Mouse (Mus musculus): ENCODE data around the gene Eya2. TPM values are rescaled to one million over a fixed set of nuclear protein-coding genes. Genes with fewer than 3 reads are reported as not detected.

Gene Eya2
- total and polyA plus RNA-seq, 3 experiments, result not detected

GRCm38 (mm10) chr2:165634481-165634880 lies 39.6 kb downstream of the Eya2 start:
- Histone ChIP-seq H3K4me3 (ENCODE audit: control insufficient read depth in 1 of 2, insufficient read depth in 1 of 2, low read depth in 2 of 2, low read length in 2 of 2) (no peak overlapping the region), H3K27ac (ENCODE audit: control insufficient read depth, low read depth, low read length) (no peak overlapping the region), H3K9me3 (replicated peaks; ENCODE audit: insufficient read depth, low read length) (no peaks in the 10 kb centered on the region), H3K27me3 (ENCODE audit: control insufficient read depth in 1 of 2, insufficient read depth in 2 of 2, low read length in 2 of 2) (no peaks in the 10 kb centered on the region), H3K4me1 (ENCODE audit: control insufficient read depth in 1 of 2, insufficient read depth in 2 of 2, low read length in 2 of 2) (no peaks in the 10 kb centered on the region), H3K36me3 (ENCODE audit: control insufficient read depth in 1 of 2, insufficient read depth in 2 of 2, low read length in 2 of 2) (no peaks in the 10 kb centered on the region), H3K9ac (ENCODE audit: control insufficient read depth, low read depth, low read length, poor library complexity, severe bottlenecking) (no peak overlapping the region), H3K79me2 (ENCODE audit: control insufficient read depth, insufficient read depth, low read length, poor library complexity) (no peaks in the 10 kb centered on the region)
- TF ChIP-seq TBP (IDR thresholded peaks at IDR 0.05; ENCODE audit: low read depth, low read length) (no peak), POLR2AphosphoS2 (IDR thresholded peaks at IDR 0.05; ENCODE audit: low read length) (no peak), POLR2AphosphoS5 (IDR thresholded peaks at IDR 0.05; ENCODE audit: borderline replicate concordance, low read depth, low read length) (no peak), ZMIZ1 (IDR thresholded peaks at IDR 0.05; ENCODE audit: low read depth, low read length) (no peak), CHD2 (IDR thresholded peaks at IDR 0.05; ENCODE audit: low read length) (no peak), ETS1 (IDR thresholded peaks at IDR 0.05; ENCODE audit: low read depth, low read length) (no peak), RCOR1 (IDR thresholded peaks at IDR 0.05; ENCODE audit: low read depth, low read length) (no peak), EP300 (IDR thresholded peaks at IDR 0.05; ENCODE audit: low read depth in 1 of 2, low read length in 2 of 2) (no peak)
- DNase-seq (ENCODE audit: low read depth, low spot score), result no peak

- Histone ChIP-seq H3K9ac (ENCODE audit: control insufficient read depth, low read depth, low read length, poor library complexity, severe bottlenecking) (no peak overlapping the region), H3K9me3 (replicated peaks; ENCODE audit: insufficient read depth, low read length) (no peaks in the 10 kb centered on the region), H3K4me1 (ENCODE audit: control insufficient read depth in 1 of 2, insufficient read depth in 2 of 2, low read length in 2 of 2) (no peaks in the 10 kb centered on the region), H3K36me3 (ENCODE audit: control insufficient read depth in 1 of 2, insufficient read depth in 2 of 2, low read length in 2 of 2) (no peaks in the 10 kb centered on the region), H3K4me3 (ENCODE audit: control insufficient read depth in 1 of 2, insufficient read depth in 1 of 2, low read depth in 2 of 2, low read length in 2 of 2) (no peak overlapping the region), H3K79me2 (ENCODE audit: control insufficient read depth, insufficient read depth, low read length, poor library complexity) (no peaks in the 10 kb centered on the region), H3K27me3 (ENCODE audit: control insufficient read depth in 1 of 2, insufficient read depth in 2 of 2, low read length in 2 of 2) (no peaks in the 10 kb centered on the region), H3K27ac (ENCODE audit: control insufficient read depth, low read depth, low read length) (no peak overlapping the region)
- no peak for TF ChIP-seq TCF12 (IDR thresholded peaks at IDR 0.05; ENCODE audit: low read depth, low read length)
- no peak for TF ChIP-seq CHD1 (IDR thresholded peaks at IDR 0.05; ENCODE audit: low read depth, low read length)
- TF ChIP-seq MYC (IDR thresholded peaks at IDR 0.05; ENCODE audit: low read depth, low read length), result no peak
- TF ChIP-seq ZNF384 (IDR thresholded peaks at IDR 0.05; ENCODE audit: low read depth, low read length), result no peak
- TF ChIP-seq EP300 (IDR thresholded peaks at IDR 0.05; ENCODE audit: low read depth in 1 of 2, low read length in 2 of 2), result no peak
- no peak for TF ChIP-seq RCOR1 (IDR thresholded peaks at IDR 0.05; ENCODE audit: low read depth, low read length)
- TF ChIP-seq ZKSCAN1 (IDR thresholded peaks at IDR 0.05; ENCODE audit: low read depth, low read length), result no peak
- TF ChIP-seq POLR2A (IDR thresholded peaks at IDR 0.05; ENCODE audit: control insufficient read depth in 1 of 2, insufficient read depth in 1 of 2, low read depth in 1 of 2, low read length in 2 of 2, poor library complexity in 1 of 2), result no peak
- TF ChIP-seq JUND (IDR thresholded peaks at IDR 0.05; ENCODE audit: low read depth, low read length), result no peak
- no peak for TF ChIP-seq MEF2A (IDR thresholded peaks at IDR 0.05; ENCODE audit: extremely low read depth, insufficient replicate concordance, low read depth, low read length, poor library complexity, severe bottlenecking)
- TF ChIP-seq CTCF (IDR thresholded peaks at IDR 0.05 in 2 of 3, conservative IDR thresholded peaks at IDR 0.05 in 1 of 3; ENCODE audit: control insufficient read depth in 1 of 3, insufficient read depth in 1 of 3, low read depth in 2 of 3, low read length in 3 of 3, poor library complexity in 1 of 3, severe bottlenecking in 1 of 3), result no peak
- no peak for TF ChIP-seq SMC3 (IDR thresholded peaks at IDR 0.05; ENCODE audit: low read depth, low read length)
- TF ChIP-seq GATA1 (IDR thresholded peaks at IDR 0.05; ENCODE audit: low read depth, low read length), result no peak
- TF ChIP-seq MXI1 (IDR thresholded peaks at IDR 0.05; ENCODE audit: low read depth, low read length), result no peak
- TF ChIP-seq MAZ (IDR thresholded peaks at IDR 0.05; ENCODE audit: low read depth, low read length), result no peak
- no peak for TF ChIP-seq NELFE (IDR thresholded peaks at IDR 0.05; ENCODE audit: low read depth, low read length)
- TF ChIP-seq POLR2AphosphoS5 (IDR thresholded peaks at IDR 0.05; ENCODE audit: borderline replicate concordance, low read depth, low read length), result no peak
- no peak for DNase-seq (ENCODE audit: low read depth, low spot score)
Observed at GRCm38 (mm10) chr2:165639075-165639755, 44.4 kb downstream of the Eya2 start.
